Mouse (Mus musculus) olfactory bulb, adult 2 months (tissue): ENCODE measurements around the gene Tmem184b.

ENCODE experiments used
- CTCF ChIP-seq: fragments of 200-500 bp; IDR thresholded peaks from 2 replicates; pipeline ENCODE4 v1.5.1; 2012; ENCODE audit warnings: low read depth, mild to moderate bottlenecking, low read length, moderate library complexity; ENCODE audit not compliant: insufficient read depth
- POLR2A ChIP-seq: fragments of 200-500 bp; IDR thresholded peaks from 2 replicates; pipeline ENCODE4 v1.6.1; 2012; ENCODE audit warnings: mild to moderate bottlenecking, low read depth, low read length, moderate library complexity; ENCODE audit not compliant: insufficient read depth

DNA sequence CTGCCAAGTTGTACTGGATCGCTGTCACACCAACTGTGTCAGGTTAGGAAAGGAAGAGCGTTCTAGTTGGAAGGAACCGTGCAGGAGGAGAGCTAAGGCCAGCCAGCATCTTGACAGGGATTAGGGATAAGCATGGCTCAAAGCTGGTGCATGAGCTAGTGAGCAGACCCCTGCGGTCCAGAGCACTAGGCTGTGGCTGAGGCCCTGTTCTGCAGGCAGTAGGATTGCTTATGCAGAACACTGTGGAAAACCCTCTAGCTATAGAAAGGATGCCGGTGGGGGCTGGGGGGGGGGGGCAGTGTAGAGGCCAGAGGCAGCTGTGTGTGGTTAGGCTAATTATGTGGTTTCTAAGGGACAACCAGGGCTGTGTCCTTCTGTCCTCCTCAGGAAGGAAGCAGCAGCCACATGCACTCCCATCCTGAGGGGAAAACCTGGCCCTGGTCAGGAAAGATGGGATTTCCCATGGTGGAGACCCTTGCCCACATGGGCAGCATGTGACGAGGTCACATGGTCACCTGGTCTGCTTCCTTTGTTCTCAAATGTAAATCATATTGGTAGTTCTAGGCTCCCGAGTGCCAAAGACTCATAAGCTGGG is 68.2 kb downstream of the Tmem184b start:
- TF ChIP-seq POLR2A = no peak
- TF ChIP-seq CTCF = no peak
